Mouse (Mus musculus): ENCODE results near the gene Sash1.

Sash1 gene

GRCm38 (mm10) chr10:8898831-8899511 is 13.1 kb upstream of the Sash1 start:
- no peak for DNase-seq (ENCODE audit: low read depth, low spot score)

- no peak for DNase-seq (ENCODE audit: low read depth, low spot score)
Observed at GRCm38 (mm10) chr10:8898099-8898777, 12.4 kb upstream of the Sash1 start.

- peak; percentile 65 for DNase-seq (ENCODE audit: low read depth, low spot score)
Observed at GRCm38 (mm10) chr10:8894965-8895515, 9.2 kb upstream of the Sash1 start.

- DNase-seq (ENCODE audit: low read depth, low spot score): no peak
Observed at GRCm38 (mm10) chr10:8890511-8890910, 4.6 kb upstream of the Sash1 start.

- peak; percentile 99 for DNase-seq (ENCODE audit: low read depth, low spot score)
Observed at GRCm38 (mm10) chr10:8889341-8889740, 3.5 kb upstream of the Sash1 start.

GRCm38 (mm10) chr10:8886528-8886854 is 621 bp upstream of the Sash1 start:
- no peak for DNase-seq (ENCODE audit: low read depth, low spot score)

- no peak for DNase-seq (ENCODE audit: low read depth, low spot score)
Observed at GRCm38 (mm10) chr10:8885201-8885600, 669 bp downstream of the Sash1 start.

- peak; percentile 39 for DNase-seq (ENCODE audit: low read depth, low spot score)
Observed at GRCm38 (mm10) chr10:8884565-8884964, 1.3 kb downstream of the Sash1 start.

- DNase-seq (ENCODE audit: low read depth, low spot score): peak; percentile 83
Observed at GRCm38 (mm10) chr10:8883686-8884085, 2.2 kb downstream of the Sash1 start.

- no peak for DNase-seq (ENCODE audit: low read depth, low spot score)
Observed at GRCm38 (mm10) chr10:8881736-8882135, 4.1 kb downstream of the Sash1 start.

- peak; percentile 82 for DNase-seq (ENCODE audit: low read depth, low spot score)
Observed at GRCm38 (mm10) chr10:8880950-8881675, 4.8 kb downstream of the Sash1 start.

GRCm38 (mm10) chr10:8878824-8879223 is 7.0 kb downstream of the Sash1 start:
- DNase-seq (ENCODE audit: low read depth, low spot score): no peak

- DNase-seq (ENCODE audit: low read depth, low spot score): peak; percentile 85
Observed at GRCm38 (mm10) chr10:8878381-8878780, 7.5 kb downstream of the Sash1 start.

GRCm38 (mm10) chr10:8873631-8874370 is 12.1 kb downstream of the Sash1 start:
- DNase-seq (ENCODE audit: low read depth, low spot score): no peak

GRCm38 (mm10) chr10:8872788-8873187 is 13.1 kb downstream of the Sash1 start:
- DNase-seq (ENCODE audit: low read depth, low spot score): peak; percentile 63

GRCm38 (mm10) chr10:8871935-8872334 is 13.9 kb downstream of the Sash1 start:
- no peak for DNase-seq (ENCODE audit: low read depth, low spot score)

- DNase-seq (ENCODE audit: low read depth, low spot score): no peak
Observed at GRCm38 (mm10) chr10:8870368-8870767, 15.5 kb downstream of the Sash1 start.

GRCm38 (mm10) chr10:8866062-8866642 is 19.7 kb downstream of the Sash1 start:
- no peak for DNase-seq (ENCODE audit: low read depth, low spot score)

GRCm38 (mm10) chr10:8860655-8861054 is 25.2 kb downstream of the Sash1 start:
- no peak for DNase-seq (ENCODE audit: low read depth, low spot score)

GRCm38 (mm10) chr10:8858718-8859117 is 27.2 kb downstream of the Sash1 start:
- no peak for DNase-seq (ENCODE audit: low read depth, low spot score)

- DNase-seq (ENCODE audit: low read depth, low spot score): no peak
Observed at GRCm38 (mm10) chr10:8856942-8857341, 28.9 kb downstream of the Sash1 start.
